Mouse (Mus musculus): ENCODE measurements at regions not wholly inside any gene's neighbourhood (a gene's known extent, or its start where the extent isn't known, plus 50 kb on each side); places are given as distances from the start of the nearest gene placed in this dataset.
"Not testable (repeated sequence)": the region's sequence is repeated elsewhere in the genome, so short reads cannot be mapped to it uniquely, and the experiment has no call there.

DNA sequence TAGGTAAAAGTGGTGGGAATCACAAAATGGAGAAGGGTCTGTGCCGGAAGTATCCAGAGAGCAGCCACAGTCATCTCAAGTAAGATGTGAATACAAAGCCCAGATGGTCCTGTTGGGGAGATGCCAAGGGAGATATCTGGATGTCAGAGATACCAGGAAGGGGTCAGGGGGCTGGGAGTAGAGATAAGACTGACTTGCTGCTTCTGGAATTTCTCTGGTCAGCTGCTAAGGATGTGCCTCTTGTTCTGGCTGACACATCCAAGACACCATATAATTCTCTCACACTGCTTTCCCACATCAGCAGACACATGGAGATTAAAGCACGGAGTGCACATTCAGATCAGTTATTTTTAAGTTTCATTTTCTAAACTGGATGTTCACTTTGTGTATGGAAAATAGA lies 600.3 kb upstream of the Marcks start:
- no peak for DNase-seq (ENCODE audit: low spot score)
- intact Hi-C loops (cut with DNase I) = no loop called here

- no peak for DNase-seq (ENCODE audit: low spot score)
- intact Hi-C loops (cut with DNase I) = no loop called here
These were observed 586.9 kb upstream of the Marcks start for GRCm38 (mm10) chr10:37725609-37726008.

DNA sequence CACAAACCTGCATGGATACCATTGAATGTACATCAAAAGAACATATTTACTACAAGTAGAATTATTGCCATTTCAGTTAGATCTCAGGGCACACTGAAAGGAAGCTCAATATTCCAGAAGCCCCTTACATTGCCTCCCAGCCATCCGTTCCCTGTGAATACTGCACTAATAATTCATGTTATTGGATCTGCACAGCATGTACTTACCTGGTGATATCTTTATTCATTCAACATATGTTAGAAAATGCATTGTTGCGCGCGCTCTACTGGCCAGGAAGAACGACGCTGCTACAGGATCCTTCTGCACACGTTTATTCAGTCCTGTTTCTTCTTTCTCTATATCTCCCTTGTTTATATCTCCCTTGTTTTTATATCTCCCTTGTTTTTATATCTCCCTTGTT lies 586.3 kb upstream of the Marcks start:
- DNase-seq (ENCODE audit: low spot score); intact Hi-C loops (cut with DNase I): not testable (repeated sequence)

DNA sequence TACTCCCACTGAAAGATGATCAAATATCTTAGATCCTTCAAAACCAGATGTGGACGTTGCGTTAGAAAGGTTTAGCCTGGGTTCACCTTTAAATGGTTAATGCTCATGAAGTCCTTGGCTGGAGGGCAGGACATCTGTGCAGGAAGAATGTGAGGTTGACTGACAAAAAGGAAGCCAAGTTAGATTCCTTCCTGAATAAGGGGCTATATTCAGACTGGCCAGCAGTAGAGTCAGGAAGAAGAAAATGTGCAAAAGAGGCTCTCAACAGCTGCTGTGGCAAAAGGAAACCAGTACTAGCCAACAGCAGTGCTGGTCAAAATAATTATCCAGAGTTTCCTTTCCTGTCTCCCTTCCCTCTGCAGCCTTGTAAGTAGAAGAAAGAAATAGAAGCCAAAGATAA lies 582.0 kb upstream of the Marcks start:
- intact Hi-C loops (cut with DNase I) = no loop called here
- no peak for DNase-seq (ENCODE audit: low spot score)

DNA sequence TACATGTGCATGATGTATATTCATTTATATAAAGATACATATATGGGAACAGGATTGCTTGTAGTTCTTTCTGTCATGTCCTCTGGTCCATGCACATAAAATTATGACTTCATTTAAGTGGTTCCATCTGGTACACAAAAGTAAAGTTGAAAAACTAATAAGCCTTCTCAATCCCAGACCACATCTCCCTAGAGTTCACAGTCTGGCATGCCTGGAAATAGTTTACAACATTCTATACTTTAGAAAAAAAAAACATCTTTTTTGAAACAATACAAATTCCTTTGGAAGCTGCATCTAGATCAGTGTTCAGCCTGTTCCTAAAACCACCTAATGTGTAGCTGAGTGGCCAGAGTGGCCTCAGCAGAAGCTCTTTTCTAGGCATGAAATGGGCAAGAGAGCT lies 578.2 kb upstream of the Marcks start:
- intact Hi-C loops (cut with DNase I) = no loop called here
- no peak for DNase-seq (ENCODE audit: low spot score)

- no peak for DNase-seq (ENCODE audit: low spot score)
- intact Hi-C loops (cut with DNase I) = no loop called here
These were observed 572.7 kb upstream of the Marcks start for GRCm38 (mm10) chr10:37711459-37711858.

DNA sequence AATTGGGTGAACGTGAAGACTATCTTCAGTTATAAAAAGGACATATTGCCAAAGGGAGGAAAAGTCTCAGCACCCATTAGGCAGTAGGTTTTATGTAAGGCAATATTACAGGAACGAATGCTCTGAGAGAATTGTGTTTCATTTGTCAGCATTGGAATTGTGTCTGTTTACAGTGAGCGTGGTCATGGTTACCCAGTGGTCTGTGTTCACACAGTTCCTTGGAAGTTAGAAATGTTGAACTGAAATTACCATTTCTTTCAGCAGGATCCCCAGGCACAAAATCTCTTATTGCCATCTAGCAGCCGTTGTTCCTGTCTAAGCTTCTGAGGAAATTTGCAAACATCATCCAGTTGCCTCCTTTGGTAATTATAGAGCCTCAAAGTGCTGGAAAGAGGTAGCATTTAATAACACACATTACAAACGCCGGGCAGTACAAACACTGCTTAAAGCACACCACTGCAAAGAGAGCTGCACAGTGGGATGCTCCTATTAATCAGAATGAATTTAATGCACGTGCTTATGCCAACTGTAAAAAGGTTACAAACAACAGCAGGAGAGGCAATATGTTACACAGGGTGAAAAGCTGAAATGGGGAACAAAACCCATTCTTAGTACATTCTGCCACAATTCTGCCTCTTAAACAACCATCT lies 555.4 kb upstream of the Marcks start:
- intact Hi-C loops (cut with DNase I) = no loop called here
- no peak for DNase-seq (ENCODE audit: low spot score)

DNA sequence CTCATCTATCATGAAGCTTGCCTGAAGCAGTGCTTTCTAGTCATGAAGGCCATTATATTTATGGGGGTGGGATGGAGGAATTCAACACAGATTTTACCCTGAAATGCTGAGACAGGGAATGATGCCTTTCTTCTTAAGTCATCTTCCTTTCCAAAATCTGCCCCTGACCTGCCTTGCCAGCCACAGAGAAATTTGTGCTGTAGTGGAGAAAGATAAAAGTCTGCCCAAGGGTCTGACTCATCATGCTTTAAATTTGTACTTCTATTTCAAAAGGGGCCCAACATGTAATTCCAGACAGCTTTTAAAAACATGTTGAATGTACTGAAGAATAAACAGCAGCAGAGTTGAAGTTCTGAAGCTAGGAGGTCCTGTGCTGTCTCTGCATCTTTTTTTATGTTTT lies 554.1 kb upstream of the Marcks start:
- intact Hi-C loops (cut with DNase I) = no loop called here
- DNase-seq (ENCODE audit: low spot score) = no peak

- DNase-seq (ENCODE audit: low spot score) = no peak
- intact Hi-C loops (cut with DNase I) = no loop called here
These were observed 553.2 kb upstream of the Marcks start for GRCm38 (mm10) chr10:37691939-37692338.

DNA sequence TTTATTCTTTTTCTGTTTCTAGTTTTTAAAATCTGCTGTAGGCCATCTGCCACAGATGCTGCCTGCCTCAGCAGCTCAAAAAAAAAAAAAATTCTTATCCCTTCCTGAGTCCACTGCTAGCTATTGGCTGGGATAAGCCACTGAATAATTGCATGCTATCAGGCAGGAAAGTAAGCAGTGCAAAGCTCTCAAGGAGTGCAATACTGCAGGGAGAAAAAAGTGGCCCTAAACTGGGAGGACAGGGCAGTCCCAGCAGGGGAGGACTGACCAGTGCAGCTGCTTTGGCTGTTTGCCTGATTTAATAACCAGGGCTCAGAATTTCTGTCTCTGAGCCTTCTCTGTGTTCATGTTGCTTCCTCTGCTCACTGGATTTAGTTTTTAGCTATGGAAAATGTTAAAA lies 544.4 kb upstream of the Marcks start:
- intact Hi-C loops (cut with DNase I) = no loop called here

DNA sequence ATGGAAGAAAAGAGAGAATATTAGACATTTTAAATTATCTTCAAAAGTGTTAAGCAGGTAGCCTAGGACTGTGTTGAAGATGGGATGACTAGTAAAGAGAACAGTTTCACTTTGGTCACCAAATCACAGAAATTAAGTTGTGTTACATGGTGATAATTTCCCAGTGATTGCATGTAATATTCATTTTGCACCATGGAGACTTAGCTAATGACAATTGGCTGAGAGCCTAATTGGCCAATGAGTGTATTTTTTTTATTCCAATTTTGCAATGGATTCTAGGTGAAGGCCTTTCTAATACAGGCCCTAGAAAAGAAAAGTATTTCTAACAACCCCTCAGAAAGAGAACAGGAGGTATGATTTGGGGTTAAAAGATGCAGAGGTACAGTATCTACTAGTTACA lies 541.9 kb upstream of the Marcks start:
- no peak for DNase-seq (ENCODE audit: low spot score)
- intact Hi-C loops (cut with DNase I) = no loop called here

More for the DNA sequence above, 544.4 kb upstream of the Marcks start:
- no peak for DNase-seq (ENCODE audit: low spot score)

DNA sequence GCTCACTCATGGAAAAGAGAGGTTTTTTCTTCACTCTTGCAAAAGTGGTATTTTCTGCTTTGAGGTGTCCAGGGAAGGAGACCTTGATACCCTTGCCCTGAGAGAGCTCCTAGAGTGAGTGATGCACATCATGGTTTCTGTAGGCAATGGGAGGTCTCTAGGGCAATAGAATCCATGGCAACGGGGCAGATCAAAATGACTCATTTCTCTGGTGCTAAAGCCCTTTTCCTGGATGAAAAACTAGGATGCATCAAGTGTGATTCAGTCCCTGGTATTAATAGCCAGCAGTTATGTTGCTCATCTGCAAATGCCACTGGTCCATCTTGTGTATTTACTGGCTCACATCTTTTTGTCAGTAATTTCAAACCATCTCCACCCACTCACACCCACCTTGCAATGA lies 539.1 kb upstream of the Marcks start:
- DNase-seq (ENCODE audit: low spot score) = no peak
- intact Hi-C loops (cut with DNase I) = no loop called here

DNA sequence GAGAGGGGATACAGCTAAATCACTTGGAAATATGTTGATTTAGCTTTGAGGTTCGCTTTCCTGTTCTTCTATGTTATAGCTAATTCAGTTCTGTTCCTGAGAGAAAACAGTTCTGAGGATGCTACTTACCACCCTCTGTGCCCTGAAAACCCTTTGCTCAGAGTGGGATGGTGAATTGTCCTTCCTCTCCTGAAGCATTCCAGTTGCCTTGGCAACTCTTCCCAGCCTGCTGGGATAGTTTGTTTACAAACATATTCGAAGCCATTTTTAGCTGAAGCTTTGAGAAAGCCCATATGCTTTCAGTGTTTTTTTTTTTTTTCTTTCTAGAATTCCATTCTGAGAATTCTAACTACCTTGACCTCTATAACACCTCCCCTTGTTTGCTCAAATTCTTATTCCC lies 530.1 kb upstream of the Marcks start:
- intact Hi-C loops (cut with DNase I) = no loop called here
- DNase-seq (ENCODE audit: low spot score) = no peak

GRCm38 (mm10) chr10:37667031-37667745 lies 528.5 kb upstream of the Marcks start:
- no peak for DNase-seq (ENCODE audit: low spot score)
- intact Hi-C loops (cut with DNase I) = no loop called here

GRCm38 (mm10) chr10:37666535-37666934 lies 527.8 kb upstream of the Marcks start:
- intact Hi-C loops (cut with DNase I) = no loop called here
- no peak for DNase-seq (ENCODE audit: low spot score)

DNA sequence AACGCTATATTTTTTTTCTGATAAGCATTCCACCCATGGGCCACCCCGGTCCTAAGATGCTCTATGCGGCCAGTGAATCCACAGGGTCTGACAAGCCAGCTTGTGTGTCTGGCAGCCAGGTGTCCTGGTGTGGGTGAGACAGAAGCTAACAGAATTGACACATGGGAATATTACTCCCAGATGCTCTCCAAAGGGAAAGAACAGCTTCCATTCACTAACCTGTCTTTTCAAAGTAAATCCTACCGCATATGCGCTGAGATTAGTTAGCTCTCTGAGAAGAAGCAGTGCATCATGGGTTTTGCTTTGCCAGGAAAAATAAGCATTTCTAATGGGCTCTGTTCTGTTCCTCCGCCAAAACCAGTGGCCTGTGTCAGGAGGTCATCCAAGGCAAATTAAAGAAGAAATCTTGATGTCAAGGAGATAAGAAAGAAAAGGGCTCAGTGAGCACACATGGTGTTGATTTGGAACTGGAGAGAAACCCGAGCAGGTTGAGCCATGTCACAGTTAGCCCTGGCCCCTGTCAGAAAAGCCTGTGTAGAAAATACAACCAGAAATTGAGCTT lies 498.4 kb upstream of the Marcks start:
- DNase-seq (ENCODE audit: low spot score) = no peak
- intact Hi-C loops (cut with DNase I) = no loop called here

GRCm38 (mm10) chr10:37636421-37636820 lies 497.7 kb upstream of the Marcks start:
- intact Hi-C loops (cut with DNase I) = no loop called here
- DNase-seq (ENCODE audit: low spot score) = no peak

- intact Hi-C loops (cut with DNase I) = no loop called here
- no peak for DNase-seq (ENCODE audit: low spot score)
These were observed 491.7 kb upstream of the Marcks start for GRCm38 (mm10) chr10:37630403-37630802.

GRCm38 (mm10) chr10:37627900-37628299 lies 489.2 kb upstream of the Marcks start:
- DNase-seq (ENCODE audit: low spot score) = no peak
- intact Hi-C loops (cut with DNase I) = no loop called here

DNA sequence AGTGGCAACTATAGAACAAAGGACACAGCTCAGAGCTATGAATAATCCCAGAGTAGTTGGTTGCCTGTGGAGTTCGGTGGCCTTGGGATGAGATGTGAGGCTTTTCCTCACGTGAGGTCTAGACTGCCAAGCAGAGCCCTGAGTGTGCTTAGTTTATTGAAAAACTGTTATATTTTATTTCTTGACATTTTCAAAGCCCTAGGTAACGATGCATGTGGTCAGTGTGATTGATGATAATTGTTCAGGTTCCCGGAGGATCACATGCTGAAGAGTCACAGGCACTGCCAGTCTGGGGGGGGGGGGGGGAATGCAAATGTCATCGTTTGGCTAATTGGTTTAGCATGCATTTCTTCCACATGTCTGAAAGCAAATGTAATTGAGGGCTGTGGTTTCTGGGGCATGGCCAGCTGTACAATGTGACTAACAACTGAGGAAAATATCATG lies 488.1 kb upstream of the Marcks start:
- intact Hi-C loops (cut with DNase I) = no loop called here
- no peak for DNase-seq (ENCODE audit: low spot score)

DNA sequence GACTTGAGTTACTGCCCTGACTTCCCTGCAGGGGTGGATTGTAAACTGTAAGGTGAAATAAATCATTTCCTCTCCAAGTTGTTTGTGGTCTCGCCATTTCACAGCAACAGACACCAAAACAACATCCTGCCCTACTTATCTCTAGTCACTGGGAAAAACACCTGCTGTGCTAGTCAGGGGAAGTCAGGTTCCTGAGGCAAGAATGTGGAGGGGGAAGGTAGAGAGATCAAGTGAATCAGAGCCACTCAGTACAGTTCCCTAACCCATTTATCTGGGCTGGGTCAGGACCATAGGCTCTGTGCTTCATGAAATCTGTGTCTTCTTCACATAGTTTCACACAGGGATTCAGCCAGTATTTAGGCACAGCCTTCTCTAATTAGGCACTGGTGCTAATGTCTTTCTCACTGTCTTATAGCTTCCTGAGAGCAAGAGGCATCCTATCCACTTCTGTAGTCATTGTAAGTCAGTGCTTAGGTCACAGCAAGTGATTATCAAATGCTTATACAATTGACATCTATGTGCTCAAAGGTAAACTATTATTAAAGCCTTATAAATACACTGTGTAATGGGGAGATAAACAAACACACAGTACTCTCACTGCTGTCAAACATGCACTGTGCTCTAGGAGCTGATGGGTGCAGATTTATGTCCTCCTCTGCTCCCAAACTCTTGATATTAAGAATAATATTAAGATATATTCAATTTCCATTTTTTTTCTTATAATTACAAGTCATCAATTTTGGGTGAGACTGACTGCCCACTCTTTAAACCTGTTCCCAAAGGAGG lies 487.4 kb upstream of the Marcks start:
- DNase-seq (ENCODE audit: low spot score) = no peak
- intact Hi-C loops (cut with DNase I) = no loop called here
